Mouse (Mus musculus): ENCODE data around the gene Dact2. TPM values are rescaled to one million over a fixed set of nuclear protein-coding genes. Genes with fewer than 3 reads are reported as not detected.

Dact2 gene
- polyA plus RNA-seq, 1 experiment from 2014 or later: 4.6 TPM

DNA sequence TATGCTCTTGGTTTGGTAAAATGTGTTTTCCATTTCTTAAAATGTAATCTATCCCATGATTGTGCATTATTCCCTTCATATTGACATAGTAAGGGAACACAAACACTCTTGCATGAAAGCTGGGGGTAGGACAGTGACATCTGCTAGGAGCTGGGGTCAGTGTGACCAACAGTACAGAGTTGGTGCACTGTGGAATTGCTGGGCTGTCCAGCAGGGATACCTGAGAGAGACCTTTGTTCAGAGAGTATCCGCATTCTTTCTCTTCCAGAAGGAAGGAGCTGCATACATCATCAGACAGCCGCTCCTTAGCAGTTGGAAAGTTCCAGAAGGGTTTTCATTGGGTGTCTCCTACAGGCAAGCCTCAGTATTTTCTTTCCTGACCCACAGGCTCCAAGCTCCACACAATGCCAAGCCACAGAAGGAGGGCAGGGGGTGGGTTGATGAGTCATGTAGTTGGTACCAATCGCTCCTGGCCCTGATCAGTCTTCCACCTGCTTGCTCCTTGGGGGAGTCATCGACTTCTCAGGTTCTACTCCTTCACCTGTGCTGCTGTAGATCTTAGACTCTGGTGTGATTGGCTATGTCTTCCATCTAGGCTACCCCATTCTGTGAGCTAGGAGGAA lies 19.8 kb downstream of the Dact2 start:
- WGBS: 82% methylated on average over 4 of the region's 4 CpGs
- ATAC-seq (ENCODE audit: borderline replicate concordance, extremely low read depth, low FRiP score, low TSS enrichment): no peak
- H3K4me2 ChIP-seq: no peak overlapping the region
- H3K4me3 ChIP-seq: no peak overlapping the region
- H3K27ac ChIP-seq: no peak overlapping the region
- H3K36me3 ChIP-seq: no peaks in the 10 kb centered on the region
- peaks cover 18% of the 10 kb centered on the region for H3K4me1 ChIP-seq
- H3K27me3 ChIP-seq: no peaks in the 10 kb centered on the region
- no peaks in the 10 kb centered on the region for H3K9me3 ChIP-seq
- H3K9ac ChIP-seq: no peak overlapping the region

DNA sequence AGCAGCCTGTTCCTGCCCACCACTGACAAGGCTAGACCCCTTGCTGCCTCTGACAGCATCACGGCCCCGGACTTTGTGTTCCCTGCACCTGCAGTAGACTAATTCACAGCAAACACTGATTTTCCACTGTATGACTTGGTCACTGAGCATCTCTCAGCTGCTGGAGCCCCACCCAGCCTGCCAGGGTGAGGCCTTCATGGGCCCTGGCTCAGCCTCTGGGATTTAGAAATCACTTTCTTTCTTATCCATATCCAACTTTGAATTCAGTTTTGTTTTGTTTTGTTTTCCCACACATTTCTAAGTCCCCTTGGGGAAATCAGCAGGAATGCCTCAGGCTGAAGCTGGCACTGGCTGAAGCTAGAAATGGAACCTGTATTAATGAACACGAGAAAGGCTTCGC lies 20.4 kb downstream of the Dact2 start:
- Histone ChIP-seq H3K9me3 (no peaks in the 10 kb centered on the region), H3K4me1 (peaks cover 23% of the 10 kb centered on the region), H3K9ac (no peak overlapping the region), H3K4me2 (no peak overlapping the region), H3K4me3 (no peak overlapping the region), H3K27ac (no peak overlapping the region), H3K36me3 (no peaks in the 10 kb centered on the region), H3K27me3 (no peaks in the 10 kb centered on the region)
- 83% methylated on average over 4 of the region's 4 CpGs for WGBS
- ATAC-seq (ENCODE audit: borderline replicate concordance, extremely low read depth, low FRiP score, low TSS enrichment): no peak

DNA sequence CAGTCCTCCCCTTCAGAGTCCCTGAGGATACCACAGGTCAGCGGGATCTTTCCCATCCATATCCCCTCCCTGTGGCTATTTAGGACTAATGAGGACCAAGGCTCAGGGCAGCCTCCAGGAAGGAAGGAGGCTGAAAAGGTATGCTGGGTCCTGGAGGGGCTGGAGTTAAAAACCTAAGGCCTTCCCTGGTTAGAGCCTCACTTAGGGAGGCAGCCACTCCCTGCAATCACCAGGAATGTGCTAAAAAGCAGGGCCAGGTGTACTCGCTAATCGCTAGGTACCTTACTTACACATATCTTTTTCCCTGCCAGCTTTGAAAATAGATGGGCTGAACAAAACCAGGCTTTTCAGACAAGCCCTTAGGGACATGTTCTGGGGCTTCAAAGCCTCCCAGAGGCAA lies 21.2 kb downstream of the Dact2 start:
- Histone ChIP-seq H3K9me3 (no peaks in the 10 kb centered on the region), H3K36me3 (no peaks in the 10 kb centered on the region), H3K4me1 (peaks cover 24% of the 10 kb centered on the region), H3K4me3 (no peak overlapping the region), H3K9ac (no peak overlapping the region), H3K27ac (peak overlapping the region; percentile 60), H3K27me3 (no peaks in the 10 kb centered on the region), H3K4me2 (no peak overlapping the region)
- WGBS: 68% methylated on average over 3 of the region's 3 CpGs
- ATAC-seq (ENCODE audit: borderline replicate concordance, extremely low read depth, low FRiP score, low TSS enrichment): no peak

DNA sequence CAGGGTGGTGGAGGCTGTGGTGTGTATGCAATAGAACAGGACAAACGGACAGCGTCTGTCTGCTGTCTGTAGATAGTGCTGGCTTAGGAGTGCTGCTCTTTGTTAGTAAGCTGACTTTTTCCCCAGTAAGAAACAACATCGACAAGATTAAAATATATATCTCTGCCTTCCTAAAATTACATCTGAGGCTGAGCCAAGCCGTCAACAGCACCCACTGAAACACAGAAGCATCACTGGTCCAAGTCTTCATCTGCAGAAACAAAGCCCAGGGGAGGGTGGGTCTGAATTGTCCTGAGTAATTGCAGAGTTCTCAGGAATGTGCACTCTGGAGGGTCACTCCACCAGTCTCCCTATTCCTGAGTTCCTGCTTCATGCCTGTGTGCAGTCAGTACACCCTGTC lies 25.2 kb downstream of the Dact2 start:
- H3K27me3 ChIP-seq: no peaks in the 10 kb centered on the region
- H3K4me1 ChIP-seq: peaks cover 24% of the 10 kb centered on the region
- no peak overlapping the region for H3K9ac ChIP-seq
- no peaks in the 10 kb centered on the region for H3K9me3 ChIP-seq
- WGBS: 39% methylated on average over 4 of the region's 4 CpGs
- 0 out of 2 replicates have a peak, but pooled peaks have one; percentile 32 for ATAC-seq (ENCODE audit: borderline replicate concordance, extremely low read depth, low FRiP score, low TSS enrichment)
- no peak overlapping the region for H3K4me2 ChIP-seq
- no peak overlapping the region for H3K4me3 ChIP-seq
- no peaks in the 10 kb centered on the region for H3K36me3 ChIP-seq
- H3K27ac ChIP-seq: peak overlapping the region; percentile 56

DNA sequence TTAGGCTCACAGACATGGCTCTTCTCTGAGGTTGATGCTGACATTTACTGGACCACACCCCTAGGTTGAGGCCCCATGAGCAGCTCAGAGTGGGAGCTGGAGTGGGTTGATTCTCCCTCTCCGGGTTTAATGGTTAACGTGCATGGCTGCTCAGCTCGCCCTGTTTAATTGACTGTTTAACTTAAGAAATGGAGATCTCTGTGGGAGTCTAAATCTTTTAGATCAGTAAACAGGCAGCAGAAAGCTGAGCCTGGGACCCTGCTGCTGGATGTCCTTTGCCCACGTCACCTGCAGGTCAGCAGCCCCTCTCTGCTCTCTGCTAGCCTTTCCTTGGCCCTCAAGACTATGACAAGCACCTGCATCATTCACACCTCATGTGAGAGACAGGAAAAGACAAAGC lies 25.6 kb downstream of the Dact2 start:
- Histone ChIP-seq H3K9me3 (no peaks in the 10 kb centered on the region), H3K4me3 (no peak overlapping the region), H3K4me2 (peak overlapping the region; percentile 31; the same call in 1 of the 2 replicates), H3K4me1 (peaks cover 24% of the 10 kb centered on the region), H3K9ac (no peak overlapping the region), H3K36me3 (no peaks in the 10 kb centered on the region), H3K27me3 (no peaks in the 10 kb centered on the region), H3K27ac (peak overlapping the region; percentile 56)
- ATAC-seq (ENCODE audit: borderline replicate concordance, extremely low read depth, low FRiP score, low TSS enrichment): peak; percentile 26; the same call in 1 of the 2 replicates
- 34% methylated on average over 4 of the region's 4 CpGs for WGBS

GRCm38 (mm10) chr17:14178049-14178448 lies 26.1 kb downstream of the Dact2 start:
- Histone ChIP-seq H3K27ac (0 out of 2 replicates have a peak overlapping the region, but pooled peaks have one; percentile 56), H3K4me3 (no peak overlapping the region), H3K9me3 (no peaks in the 10 kb centered on the region), H3K4me2 (0 out of 2 replicates have a peak overlapping the region, but pooled peaks have one; percentile 31), H3K36me3 (no peaks in the 10 kb centered on the region), H3K9ac (no peak overlapping the region), H3K4me1 (peaks cover 21% of the 10 kb centered on the region), H3K27me3 (no peaks in the 10 kb centered on the region)
- ATAC-seq (ENCODE audit: borderline replicate concordance, extremely low read depth, low FRiP score, low TSS enrichment): no peak
- WGBS: 38% methylated on average over 5 of the region's 5 CpGs

- peaks cover 13% of the 10 kb centered on the region; the same call in 1 of the 2 replicates for H3K4me1 ChIP-seq
- no peaks in the 10 kb centered on the region for H3K36me3 ChIP-seq
- H3K9ac ChIP-seq: no peak overlapping the region
- no peak for ATAC-seq (ENCODE audit: borderline replicate concordance, extremely low read depth, low FRiP score, low TSS enrichment)
- no peak overlapping the region for H3K4me2 ChIP-seq
- no peak overlapping the region for H3K27ac ChIP-seq
- 45% methylated on average over 5 of the region's 5 CpGs for WGBS
- H3K4me3 ChIP-seq: no peak overlapping the region
- no peaks in the 10 kb centered on the region for H3K9me3 ChIP-seq
- H3K27me3 ChIP-seq: no peaks in the 10 kb centered on the region
Measured at GRCm38 (mm10) chr17:14177018-14177417, 27.1 kb downstream of the Dact2 start.

- no peak for ATAC-seq (ENCODE audit: borderline replicate concordance, extremely low read depth, low FRiP score, low TSS enrichment)
- H3K9ac ChIP-seq: no peak overlapping the region
- H3K27me3 ChIP-seq: no peaks in the 10 kb centered on the region
- H3K9me3 ChIP-seq: no peaks in the 10 kb centered on the region
- H3K36me3 ChIP-seq: no peaks in the 10 kb centered on the region
- H3K4me2 ChIP-seq: no peak overlapping the region
- H3K4me3 ChIP-seq: no peak overlapping the region
- 80% methylated on average over 5 of the region's 5 CpGs for WGBS
- H3K4me1 ChIP-seq: peaks cover 13% of the 10 kb centered on the region; the same call in 1 of the 2 replicates
- no peak overlapping the region for H3K27ac ChIP-seq
Measured at GRCm38 (mm10) chr17:14175704-14176103, 28.4 kb downstream of the Dact2 start.

GRCm38 (mm10) chr17:14175019-14175418 lies 29.1 kb downstream of the Dact2 start:
- Histone ChIP-seq H3K4me1 (peaks cover 13% of the 10 kb centered on the region; the same call in 1 of the 2 replicates), H3K9me3 (no peaks in the 10 kb centered on the region), H3K36me3 (no peaks in the 10 kb centered on the region), H3K4me2 (no peak overlapping the region), H3K9ac (no peak overlapping the region), H3K4me3 (no peak overlapping the region), H3K27ac (no peak overlapping the region), H3K27me3 (no peaks in the 10 kb centered on the region)
- 77% methylated on average over 4 of the region's 4 CpGs for WGBS
- ATAC-seq (ENCODE audit: borderline replicate concordance, extremely low read depth, low FRiP score, low TSS enrichment): no peak

GRCm38 (mm10) chr17:14174401-14174800 lies 29.7 kb downstream of the Dact2 start:
- Histone ChIP-seq H3K9me3 (no peaks in the 10 kb centered on the region), H3K36me3 (no peaks in the 10 kb centered on the region), H3K4me3 (no peak overlapping the region), H3K9ac (no peak overlapping the region), H3K27ac (no peak overlapping the region), H3K27me3 (no peaks in the 10 kb centered on the region), H3K4me2 (no peak overlapping the region), H3K4me1 (peaks cover 13% of the 10 kb centered on the region; the same call in 1 of the 2 replicates)
- no peak for ATAC-seq (ENCODE audit: borderline replicate concordance, extremely low read depth, low FRiP score, low TSS enrichment)
- 76% methylated on average over 3 of the region's 3 CpGs for WGBS

- peaks cover 5% of the 10 kb centered on the region; the same call in 1 of the 2 replicates for H3K4me1 ChIP-seq
- ATAC-seq (ENCODE audit: borderline replicate concordance, extremely low read depth, low FRiP score, low TSS enrichment): no peak
Measured at GRCm38 (mm10) chr17:14173459-14173858, 30.6 kb downstream of the Dact2 start.

DNA sequence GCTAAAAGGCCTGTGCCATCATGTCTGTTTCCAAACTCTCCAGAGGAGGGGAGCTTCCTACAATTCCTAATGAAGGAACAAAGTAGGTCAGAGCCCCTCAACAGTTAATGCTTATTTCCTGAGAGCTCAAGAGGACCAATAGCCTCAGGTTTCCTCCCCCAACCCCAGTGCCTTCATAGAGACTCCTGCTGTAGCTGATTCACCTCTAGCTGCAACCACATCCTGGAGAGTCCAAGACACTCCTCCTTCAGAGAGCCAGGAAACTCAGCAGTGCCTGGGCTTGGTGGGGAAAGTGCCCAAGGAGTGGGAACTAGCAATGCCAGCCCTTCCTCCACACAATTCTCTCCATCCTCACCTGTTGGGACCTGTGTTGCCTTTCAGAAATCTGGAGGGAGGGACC lies 31.4 kb downstream of the Dact2 start:
- no peak for ATAC-seq (ENCODE audit: borderline replicate concordance, extremely low read depth, low FRiP score, low TSS enrichment)
- no peak overlapping the region for H3K9ac ChIP-seq
- no peaks in the 10 kb centered on the region for H3K9me3 ChIP-seq
- H3K4me2 ChIP-seq: no peak overlapping the region
- no peak overlapping the region for H3K4me3 ChIP-seq
- H3K4me1 ChIP-seq: 0 out of 2 replicates have a peak, but pooled peaks cover under 1% of the 10 kb centered on the region
- H3K36me3 ChIP-seq: no peaks in the 10 kb centered on the region
- H3K27me3 ChIP-seq: no peaks in the 10 kb centered on the region
- no peak overlapping the region for H3K27ac ChIP-seq

More at GRCm38 (mm10) chr17:14173459-14173858, 30.6 kb downstream of the Dact2 start:
- Histone ChIP-seq H3K9ac (no peak overlapping the region), H3K9me3 (no peaks in the 10 kb centered on the region), H3K4me2 (no peak overlapping the region), H3K36me3 (no peaks in the 10 kb centered on the region), H3K27ac (no peak overlapping the region), H3K27me3 (no peaks in the 10 kb centered on the region), H3K4me3 (no peak overlapping the region)
- 32% methylated on average over 1 of the region's 1 CpGs for WGBS

Data from lung, embryonic 15.5 days (tissue).